Mouse (Mus musculus): ENCODE data around the gene Mpnd.

DNA sequence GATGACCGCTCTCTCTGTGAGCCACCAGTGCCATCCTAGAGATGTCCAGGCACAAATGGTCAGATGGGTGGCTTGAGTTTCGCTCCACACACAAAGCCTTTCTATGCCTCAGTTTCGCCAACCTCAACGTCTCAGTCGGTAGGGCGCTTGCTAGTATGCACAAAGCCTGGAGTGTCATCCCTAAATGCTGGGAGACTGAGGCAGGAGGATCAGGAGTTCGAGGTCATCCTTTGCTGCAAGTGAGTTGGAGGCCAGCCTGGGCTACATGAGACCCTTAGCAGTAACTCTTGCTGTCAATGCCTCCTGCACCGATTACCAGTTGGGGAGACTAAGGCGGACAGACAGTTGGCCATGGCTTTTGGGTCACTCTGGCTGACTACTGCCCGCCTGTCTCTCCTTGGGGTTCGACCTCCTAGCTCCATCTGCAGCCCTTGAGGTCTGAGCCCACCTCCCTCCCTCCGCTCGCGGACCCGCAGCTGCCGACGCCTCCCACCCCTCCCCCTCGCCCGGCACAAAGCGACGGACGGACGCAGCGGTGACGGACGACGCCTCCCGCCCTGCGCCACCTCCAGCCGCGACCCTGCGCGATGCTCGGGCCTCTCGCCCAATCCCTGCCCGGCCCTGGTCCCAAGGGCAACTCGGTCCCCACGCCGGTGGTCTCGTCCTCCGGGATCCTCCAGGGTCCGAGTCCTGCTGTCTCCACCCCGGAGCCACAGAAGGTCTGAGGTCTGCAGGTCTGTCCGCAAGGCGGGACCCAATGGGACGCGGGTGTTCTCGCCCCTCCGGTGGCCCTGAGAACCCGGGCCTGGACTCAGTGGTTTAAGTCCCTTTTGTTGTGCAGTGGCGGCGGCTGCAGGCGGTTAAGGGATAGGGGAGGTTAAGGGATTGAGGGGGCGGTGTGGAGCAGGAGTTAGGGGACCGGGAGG, 35.3 kb upstream of the Mpnd start, which contains the start of gene Shd:
- TF ChIP-seq USF1 (IDR thresholded peaks at IDR 0.05; ENCODE audit: low read depth) (no peak), POLR2AphosphoS2 (IDR thresholded peaks at IDR 0.05; ENCODE audit: insufficient read length, low read depth) (peak; percentile 27), POLR2A (IDR thresholded peaks at IDR 0.05; ENCODE audit: insufficient read length, low read depth) (peak; percentile 22), E2F4 (IDR thresholded peaks at IDR 0.05; ENCODE audit: insufficient read depth) (no peak), MYOD1 (IDR thresholded peaks at IDR 0.05; ENCODE audit: control insufficient read depth in 1 of 3, insufficient read length in 2 of 3, low read depth in 2 of 3) (no peak), REST (IDR thresholded peaks at IDR 0.05; ENCODE audit: insufficient read depth, insufficient read length) (no peak)

All from myocyte (in vitro differentiated cells).